Mouse (Mus musculus) granulocyte monocyte progenitor cell, adult 5-6 weeks (primary cell): Measurements from ENCODE around the gene Olfr1371. TPM values are rescaled to one million over a fixed set of nuclear protein-coding genes. Genes with fewer than 3 reads are reported as not detected.
"Not testable (repeated sequence)": the region's sequence is repeated elsewhere in the genome, so short reads cannot be mapped to it uniquely, and the experiment has no call there.

Experiments
- ATAC-seq: replicated peaks from 2 replicates; pipeline ENCODE4 v1.8.0; 2016; ENCODE audit warnings: mild to moderate bottlenecking, moderate TSS enrichment, inconsistent platforms; ENCODE audit not compliant: poor library complexity, severe bottlenecking
- total RNA-seq, 2 experiments: library from RNA; stranded (forward) in 1 of 2; stranded (reverse) in 1 of 2; fragments of 200-712, 200-1000 nt in 1 of 2; fragments of >200 nt in 1 of 2; fragmentation: Nextera tagmentation in 1 of 2; gene quantifications; 2 replicates each; pipeline ENCODE4 v1.2.3; 2014 to 2017

The Olfr1371 gene
- total RNA-seq, 2 experiments from 2014 or later, result not detected

DNA sequence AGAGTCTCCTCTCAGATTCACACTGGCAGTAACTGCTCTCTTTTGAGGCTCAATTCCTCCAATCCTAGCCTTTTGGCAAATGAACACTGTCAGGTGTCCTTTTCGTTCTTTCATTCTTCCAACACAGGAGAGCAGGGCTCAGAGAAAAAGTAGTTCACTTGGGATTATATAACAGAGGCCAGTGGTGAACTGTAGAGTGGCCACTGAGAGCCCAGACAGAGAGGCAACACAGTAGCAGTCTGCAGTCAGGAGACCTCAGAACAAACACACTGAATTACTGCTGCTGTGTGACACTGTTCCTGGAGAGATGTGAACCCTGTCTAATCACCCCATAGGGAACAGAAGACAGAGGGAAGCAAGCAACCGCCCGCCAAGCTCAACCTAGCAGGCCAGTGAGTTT, 13.3 kb upstream of the Olfr1371 start:
- ATAC-seq, result no peak

DNA sequence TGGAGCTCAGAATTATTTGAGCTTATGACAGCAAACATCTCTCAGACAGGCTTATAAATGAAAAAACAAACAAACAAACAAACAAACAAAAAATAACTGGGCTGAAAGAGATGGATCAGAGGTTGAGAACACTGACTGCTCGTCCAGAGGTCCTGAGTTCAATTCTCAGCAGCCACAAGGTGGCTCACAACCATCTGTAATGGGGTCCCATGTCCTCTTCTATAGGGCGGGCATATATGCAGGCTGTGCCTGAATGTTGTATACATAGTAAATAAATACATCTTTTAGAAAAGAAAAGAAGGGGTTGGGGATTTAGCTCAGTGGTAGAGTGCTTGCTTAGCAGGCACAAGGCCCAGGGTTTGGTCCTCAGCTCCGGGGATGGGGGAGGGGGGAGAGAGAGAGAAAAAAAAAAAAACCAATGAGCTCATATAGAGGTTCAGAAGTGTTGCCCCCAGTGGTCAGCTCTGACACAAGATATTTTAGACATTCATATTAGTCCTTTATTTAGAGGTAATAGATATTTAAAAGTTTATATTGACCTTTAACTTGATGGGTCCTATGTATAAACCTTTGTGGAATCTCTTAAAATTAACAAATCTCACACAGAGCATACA, 12.3 kb upstream of the Olfr1371 start:
- no peak for ATAC-seq

GRCm38 (mm10) chr11:52223968-52224682, 10.3 kb upstream of the Olfr1371 start:
- peak; percentile 45 for ATAC-seq

DNA sequence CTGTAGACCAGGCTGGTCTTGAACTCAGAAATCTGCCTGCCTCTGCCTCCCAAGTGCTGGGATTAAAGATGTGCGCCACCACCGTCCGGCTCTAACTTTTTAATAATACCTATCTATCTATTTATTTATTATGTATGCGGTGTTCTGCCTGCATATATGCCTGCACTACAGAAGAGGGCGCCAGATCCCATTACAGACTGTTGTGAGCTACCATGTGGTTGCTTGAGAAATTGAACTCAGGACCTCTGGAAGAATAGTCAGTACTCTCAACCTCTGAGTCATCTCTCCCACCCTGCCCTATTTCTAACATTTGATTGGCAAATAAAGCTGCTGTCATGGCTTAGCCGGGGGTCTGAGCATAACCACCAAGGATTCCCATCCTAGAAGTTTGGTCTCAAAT, 9.1 kb upstream of the Olfr1371 start:
- ATAC-seq, result no peak; the same call in 1 of the 2 replicates

GRCm38 (mm10) chr11:52221921-52222320, 8.1 kb upstream of the Olfr1371 start:
- ATAC-seq, result not testable (repeated sequence)

- ATAC-seq, result peak; percentile 91
Observed at GRCm38 (mm10) chr11:52220282-52220681, 6.5 kb upstream of the Olfr1371 start.

DNA sequence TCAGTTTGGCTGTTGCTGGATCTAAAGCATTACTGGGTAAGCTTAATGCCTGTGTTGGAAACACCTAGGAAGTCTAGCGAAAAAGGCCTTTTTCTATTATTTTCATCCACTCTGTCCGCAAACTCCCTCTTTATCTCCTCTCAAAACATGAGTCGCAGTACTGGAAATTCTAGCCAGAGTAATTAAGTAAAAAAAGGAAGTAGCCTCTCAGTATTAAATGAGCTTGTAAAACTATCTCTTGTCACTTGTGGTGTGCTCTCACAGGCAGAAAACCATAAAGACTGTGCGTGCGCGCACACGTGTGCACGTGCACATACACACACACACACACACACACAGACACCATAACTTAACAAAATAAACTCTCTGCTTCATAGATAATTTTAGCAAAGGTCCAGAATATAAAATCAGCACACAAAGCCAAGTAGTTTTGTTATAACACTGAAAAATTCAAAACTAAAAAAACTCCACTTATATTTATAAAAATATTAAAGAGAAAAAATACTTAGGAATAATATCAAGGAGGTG, 17.2 kb downstream of the Olfr1371 start:
- not testable (repeated sequence) for ATAC-seq

GRCm38 (mm10) chr11:52180651-52181050, 33.1 kb downstream of the Olfr1371 start:
- ATAC-seq, result not testable (repeated sequence)

DNA sequence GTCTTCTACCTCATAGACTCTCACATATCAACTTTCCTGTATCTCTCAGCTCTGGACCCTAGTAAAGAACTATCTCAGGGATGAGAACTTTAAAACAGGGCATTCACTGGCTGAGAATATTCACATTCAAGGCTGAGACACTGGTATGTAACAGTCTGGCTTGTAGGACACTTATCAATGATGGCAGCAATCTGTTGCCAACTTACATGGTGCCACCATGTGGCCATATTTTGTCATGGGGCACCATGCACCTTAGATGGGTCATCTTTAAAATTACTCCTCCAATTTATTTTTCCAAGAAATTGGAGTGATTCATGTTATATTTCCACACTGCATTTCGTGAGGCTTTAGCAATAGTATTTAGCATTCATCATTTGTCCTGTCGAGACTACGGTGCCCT, 33.9 kb downstream of the Olfr1371 start:
- ATAC-seq, result not testable (repeated sequence)

GRCm38 (mm10) chr11:52168461-52168860, 45.3 kb downstream of the Olfr1371 start:
- no peak for ATAC-seq

- peak; percentile 48 for ATAC-seq
Observed at GRCm38 (mm10) chr11:52167901-52168302, 45.9 kb downstream of the Olfr1371 start.

DNA sequence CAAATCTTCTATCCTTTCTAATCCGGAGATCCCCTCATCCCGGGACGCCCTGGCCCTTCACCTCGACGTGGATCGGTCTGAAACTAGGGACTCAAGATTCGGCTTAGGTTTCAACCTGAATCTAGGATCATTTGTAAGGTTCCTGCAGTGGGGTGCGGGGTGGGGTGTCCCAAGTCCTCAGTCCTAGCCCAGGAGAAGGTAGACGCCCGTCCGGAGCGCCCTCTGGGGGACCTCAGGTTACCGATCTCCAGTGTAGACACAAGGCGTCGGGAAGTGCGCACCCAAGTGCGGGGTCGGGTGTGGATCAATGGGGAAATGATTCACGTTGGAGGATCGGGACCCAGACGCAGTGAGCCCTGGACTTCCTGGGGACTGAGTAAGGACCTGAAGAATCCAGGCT, 46.7 kb downstream of the Olfr1371 start:
- ATAC-seq, result peak; percentile 40

- peak; percentile 63 for ATAC-seq
Observed at GRCm38 (mm10) chr11:52163926-52164325, 49.9 kb downstream of the Olfr1371 start.

Other genes starting within 250 kb of the Olfr1371 start
- 70.1 and 81.1 TPM in 2 replicates for gene Cdkn2aipnl, start 246.3 kb downstream of the Olfr1371 start, total RNA-seq (2014; fragmentation: Nextera tagmentation)
- gene Cdkn2aipnl, start 246.3 kb downstream of the Olfr1371 start, total RNA-seq (2017), result 70.1 and 72.9 TPM in 2 replicates
- gene Ube2b, start 213.2 kb downstream of the Olfr1371 start, total RNA-seq (2014; fragmentation: Nextera tagmentation), result 72.9 and 101 TPM in 2 replicates
- gene Ube2b, start 213.2 kb downstream of the Olfr1371 start, total RNA-seq (2017), result 74.2 and 93.1 TPM in 2 replicates
- gene Cdkl3, start 209.8 kb downstream of the Olfr1371 start, total RNA-seq (2014; fragmentation: Nextera tagmentation), result 2.5 and 5.2 TPM in 2 replicates
- gene Cdkl3, start 209.8 kb downstream of the Olfr1371 start, total RNA-seq (2017), result 3.5 and 8.1 TPM in 2 replicates
- 61.4 and 63.9 TPM in 2 replicates for gene Ppp2ca, start 115.3 kb downstream of the Olfr1371 start, total RNA-seq (2014; fragmentation: Nextera tagmentation)
- 96.3 and 105 TPM in 2 replicates for gene Ppp2ca, start 115.3 kb downstream of the Olfr1371 start, total RNA-seq (2017)
- not detected in 2 replicates for gene Olfr1373, start 68.5 kb downstream of the Olfr1371 start, total RNA-seq (2014; fragmentation: Nextera tagmentation)
- gene Olfr1373, start 68.5 kb downstream of the Olfr1371 start, total RNA-seq (2017), result not detected in 2 replicates
- gene Skp1a, start 18.0 kb upstream of the Olfr1371 start, total RNA-seq (2014; fragmentation: Nextera tagmentation), result 180 and 196 TPM in 2 replicates
- gene Skp1a, start 18.0 kb upstream of the Olfr1371 start, total RNA-seq (2017), result 242 and 266 TPM in 2 replicates
- gene Tcf7, start 69.0 kb upstream of the Olfr1371 start, total RNA-seq (2014; fragmentation: Nextera tagmentation), result 1.4 TPM in 1 of 2 replicates, not detected in the other
- gene Tcf7, start 69.0 kb upstream of the Olfr1371 start, total RNA-seq (2017), result 0.30 and 0.82 TPM in 2 replicates
- gene Vdac1, start 146.9 kb upstream of the Olfr1371 start, total RNA-seq (2014; fragmentation: Nextera tagmentation), result 126 and 132 TPM in 2 replicates
- gene Vdac1, start 146.9 kb upstream of the Olfr1371 start, total RNA-seq (2017), result 205 and 244 TPM in 2 replicates
- gene 9530068E07Rik, start 182.4 kb upstream of the Olfr1371 start, total RNA-seq (2014; fragmentation: Nextera tagmentation), result 90.0 and 106 TPM in 2 replicates
- gene 9530068E07Rik, start 182.4 kb upstream of the Olfr1371 start, total RNA-seq (2017), result 82.7 and 86.4 TPM in 2 replicates